Mouse (Mus musculus) thymus, adult 18-20 months (tissue): Measurements from ENCODE around the gene Dut.

Experiments used
- DNase-seq, 2 experiments: peaks; one replicate each; pipeline ENCODE4 v3.0.0; 2022; ENCODE audit warnings: mixed read lengths in 2 of 2

Gene Dut

GRCm38 (mm10) chr2:125247108-125247961 lies at the start of gene Dut:
Gene Dut, plus strand, starts transcription at chr2:125247190.
- DNase-seq, result peak; percentile 97 to 98

- DNase-seq, result no peak
These were observed 37.9 kb upstream of the Dut start for GRCm38 (mm10) chr2:125208894-125209596.

GRCm38 (mm10) chr2:125211831-125212510 lies 35.0 kb upstream of the Dut start:
- no peak for DNase-seq

- DNase-seq, result no peak
These were observed 32.4 kb upstream of the Dut start for GRCm38 (mm10) chr2:125214592-125214991.

- DNase-seq, result no peak
These were observed 29.7 kb upstream of the Dut start for GRCm38 (mm10) chr2:125217286-125217685.

- no peak for DNase-seq
These were observed 28.4 kb upstream of the Dut start for GRCm38 (mm10) chr2:125218566-125218965.

- DNase-seq, result no peak
These were observed 27.7 kb upstream of the Dut start for GRCm38 (mm10) chr2:125219268-125219667.

- no peak for DNase-seq
These were observed 25.3 kb upstream of the Dut start for GRCm38 (mm10) chr2:125221673-125222072.

GRCm38 (mm10) chr2:125228472-125229409 lies 18.2 kb upstream of the Dut start:
- DNase-seq, result no peak

GRCm38 (mm10) chr2:125232183-125232582 lies 14.8 kb upstream of the Dut start:
- no peak for DNase-seq

- DNase-seq, result no peak
These were observed 13.5 kb upstream of the Dut start for GRCm38 (mm10) chr2:125233537-125233936.

- no peak for DNase-seq
These were observed 12.9 kb upstream of the Dut start for GRCm38 (mm10) chr2:125234049-125234448.

GRCm38 (mm10) chr2:125245545-125246285 lies 1.3 kb upstream of the Dut start:
- no peak for DNase-seq

- no peak for DNase-seq
These were observed 321 bp upstream of the Dut start for GRCm38 (mm10) chr2:125246669-125247068.

GRCm38 (mm10) chr2:125247962-125248235 lies 909 bp downstream of the Dut start:
- no peak for DNase-seq

GRCm38 (mm10) chr2:125248256-125248655 lies 1.3 kb downstream of the Dut start:
- DNase-seq, result no peak

GRCm38 (mm10) chr2:125249339-125249738 lies 2.3 kb downstream of the Dut start:
- DNase-seq, result no peak

GRCm38 (mm10) chr2:125249874-125250273 lies 2.9 kb downstream of the Dut start:
- DNase-seq, result no peak

GRCm38 (mm10) chr2:125251781-125252180 lies 4.8 kb downstream of the Dut start:
- DNase-seq, result no peak

GRCm38 (mm10) chr2:125252275-125252674 lies 5.3 kb downstream of the Dut start:
- peak in 1 of 2 experiments; percentile 25 for DNase-seq

- DNase-seq, result no peak
These were observed 6.7 kb downstream of the Dut start for GRCm38 (mm10) chr2:125253699-125254098.

GRCm38 (mm10) chr2:125254630-125255029 lies 7.6 kb downstream of the Dut start:
- DNase-seq, result no peak
